Mouse (Mus musculus) testis, adult 2 months (tissue): ENCODE measurements around the gene Cyp1a2.

Experiments
- CTCF ChIP-seq: fragments of 200-500 bp; IDR thresholded peaks from 2 replicates; pipeline ENCODE4 v1.5.1; 2012; ENCODE audit warnings: low read depth, mild to moderate bottlenecking, inconsistent platforms, low read length, moderate library complexity; ENCODE audit not compliant: control insufficient read depth, insufficient read depth, insufficient replicate concordance
- POLR2A ChIP-seq: fragments of 200-500 bp; IDR thresholded peaks from 2 replicates; pipeline ENCODE4 v1.6.1; 2012; ENCODE audit warnings: low read depth, mild to moderate bottlenecking, inconsistent platforms, low read length, moderate library complexity; ENCODE audit not compliant: control insufficient read depth

- TF ChIP-seq POLR2A = no peak
- TF ChIP-seq CTCF = no peak
Measured at GRCm38 (mm10) chr9:57660501-57660900, 23.0 kb downstream of the Cyp1a2 start.
